Mouse (Mus musculus) ovary, postnatal 10 days (tissue): ENCODE measurements around the gene Tmbim4.
"Not testable (repeated sequence)": the region's sequence is repeated elsewhere in the genome, so short reads cannot be mapped to it uniquely, and the experiment has no call there.

Experiments used
- DNase-seq: peaks from one replicate; pipeline ENCODE4 v3.0.0; 2022; ENCODE audit warnings: low spot score

Gene Tmbim4

GRCm38 (mm10) chr10:120197061-120197835, 4.1 kb upstream of the Tmbim4 start:
- no peak for DNase-seq

- peak; percentile 71 for DNase-seq
Measured at GRCm38 (mm10) chr10:120201961-120202402, 592 bp downstream of the Tmbim4 start, which contains the start of gene Irak3. Irak3 (minus strand) TSS chr10:120202130.

- no peak for DNase-seq
Measured at GRCm38 (mm10) chr10:120202467-120203250, 1.3 kb downstream of the Tmbim4 start.

GRCm38 (mm10) chr10:120204591-120205210, 3.3 kb downstream of the Tmbim4 start:
- DNase-seq = no peak

GRCm38 (mm10) chr10:120208015-120208414, 6.6 kb downstream of the Tmbim4 start:
- no peak for DNase-seq

GRCm38 (mm10) chr10:120208575-120209538, 7.5 kb downstream of the Tmbim4 start:
- DNase-seq = peak; percentile 75

- no peak for DNase-seq
Measured at GRCm38 (mm10) chr10:120209539-120209925, 8.1 kb downstream of the Tmbim4 start.

GRCm38 (mm10) chr10:120210096-120210495, 8.7 kb downstream of the Tmbim4 start:
- no peak for DNase-seq

- DNase-seq = not testable (repeated sequence)
Measured at GRCm38 (mm10) chr10:120217099-120217498, 15.7 kb downstream of the Tmbim4 start.

GRCm38 (mm10) chr10:120218996-120219395, 17.6 kb downstream of the Tmbim4 start:
- DNase-seq = no peak

- no peak for DNase-seq
Measured at GRCm38 (mm10) chr10:120219578-120220359, 18.4 kb downstream of the Tmbim4 start.

GRCm38 (mm10) chr10:120220776-120221175, 19.4 kb downstream of the Tmbim4 start:
- DNase-seq = no peak

GRCm38 (mm10) chr10:120226871-120227661, 25.7 kb downstream of the Tmbim4 start, which contains the start of gene Llph:
Llph (plus strand) TSS chr10:120227070.
- peak; percentile 57 for DNase-seq

- DNase-seq = no peak
Measured at GRCm38 (mm10) chr10:120231718-120232117, 30.3 kb downstream of the Tmbim4 start.

GRCm38 (mm10) chr10:120233655-120234367, 32.4 kb downstream of the Tmbim4 start:
- DNase-seq = no peak

- no peak for DNase-seq
Measured at GRCm38 (mm10) chr10:120236855-120237254, 35.5 kb downstream of the Tmbim4 start.

GRCm38 (mm10) chr10:120238241-120238640, 36.9 kb downstream of the Tmbim4 start:
- DNase-seq = no peak

- DNase-seq = no peak
Measured at GRCm38 (mm10) chr10:120239476-120239875, 38.1 kb downstream of the Tmbim4 start.

- DNase-seq = no peak
Measured at GRCm38 (mm10) chr10:120242421-120242820, 41.0 kb downstream of the Tmbim4 start.
